21 mouse cellular contexts compared by ENCODE assay signal in genomic region chr19:31862512-31863249, GRCm38 (mm10). TPM values are rescaled to one million over a fixed set of nuclear protein-coding genes. Genes with fewer than 3 reads are reported as not detected.
DNase-seq lines count a peak whose midpoint lies in the region; ATAC-seq lines count a peak whose summit lies in the region.
"Had no signal": no experiment of that assay in that cellular context is flagged by ENCODE, and none has a peak within 500 bp of the region (broad histone marks: within the 10 kb centered on the region; RNA-seq: fewer than 3 reads in every experiment).

No protein-coding gene starts in this region.

- no peaks in the 10 kb centered on the region for H3K36me3 ChIP-seq in forebrain, embryonic 12.5 days (replicated peaks)
- H3K36me3 ChIP-seq: heart, embryonic 13.5 days; neural tube, embryonic 12.5 days had no signal

- ATAC-seq in forebrain, embryonic 12.5 days (ENCODE audit: low FRiP score), result peak; percentile 61; the same call in 1 of the 2 replicates
- no peak for ATAC-seq in activated CD4-positive, CD25-positive, alpha-beta regulatory T cell, adult 4 months
- ATAC-seq: midbrain, embryonic 16.5 days had no signal

- H3K27me3 ChIP-seq in forebrain, embryonic 12.5 days, result no peaks in the 10 kb centered on the region
- H3K27me3 ChIP-seq: heart, embryonic 13.5 days; neural tube, embryonic 12.5 days had no signal

- H3K9ac ChIP-seq in forebrain, embryonic 12.5 days, result no peak overlapping the region
- H3K9ac ChIP-seq: heart, embryonic 13.5 days; lung, embryonic 14.5 days; neural tube, embryonic 12.5 days had no signal

- no peaks in the 10 kb centered on the region for H3K4me1 ChIP-seq in forebrain, embryonic 12.5 days
- H3K4me1 ChIP-seq: heart, embryonic 13.5 days; neural tube, embryonic 12.5 days had no signal

- H3K27ac ChIP-seq in forebrain, embryonic 12.5 days, result no peak overlapping the region
- H3K27ac ChIP-seq: heart, embryonic 13.5 days; neural tube, embryonic 12.5 days had no signal

- WGBS in forebrain, embryonic 12.5 days, result 52% methylated on average over 6 of the region's 6 CpGs

- no peaks in the 10 kb centered on the region for H3K9me3 ChIP-seq in forebrain, embryonic 12.5 days
- H3K9me3 ChIP-seq: heart, embryonic 13.5 days; neural tube, embryonic 12.5 days had no signal

- H3K4me2 ChIP-seq in forebrain, embryonic 12.5 days, result no peak overlapping the region
- H3K4me2 ChIP-seq: heart, embryonic 13.5 days; lung, embryonic 14.5 days; neural tube, embryonic 12.5 days had no signal

- peak; percentile 14 to 44 for DNase-seq in kidney, adult 8-10 months
- no peak for DNase-seq in kidney, postnatal 4 days
- peak; percentile 59 for DNase-seq in CD4-positive, CD25-positive, alpha-beta regulatory T cell, adult 2 months (ENCODE audit: low read depth, low spot score)
- DNase-seq in kidney, postnatal 25 days, result peak; percentile 27 to 45
- no peak for DNase-seq in gastrocnemius, postnatal 10 days
- DNase-seq: adrenal gland, adult 2 months; cerebellum, postnatal 14 days; gastrocnemius, postnatal 14 days had no signal

- H3K4me3 ChIP-seq in forebrain, embryonic 12.5 days (replicated peaks), result no peak overlapping the region
- H3K4me3 ChIP-seq: heart, embryonic 13.5 days; neural tube, embryonic 12.5 days had no signal

RNA-seq across cellular contexts. Expression of gene A1cf, which starts 5.9 kb away (rescaled TPM):
- not detected in 2 replicates for polyA plus RNA-seq in forebrain, embryonic 12.5 days (2016; fragmentation: Nextera tagmentation; extraction: Ambion mirVana)
- total RNA-seq in gastrocnemius, postnatal 10 days (2021), result not detected
- under 1 TPM in 1 of 2 experiments, not detected in 1; 0.13 TPM for polyA plus RNA-seq in activated CD4-positive, CD25-positive, alpha-beta regulatory T cell, adult 4 months (2017; shearing (Covaris generic))
- total RNA-seq: gastrocnemius, postnatal 14 days; layer of hippocampus, adult 18-20 months; left cerebral cortex, adult 8-10 months; megakaryocyte, adult 5-6 weeks had no signal
- polyA plus RNA-seq: embryonic facial prominence, embryonic 11.5 days; hindbrain, embryonic 11.5 days; limb, embryonic 14.5 days; lung, embryonic 14.5 days; midbrain, embryonic 16.5 days; neural tube, embryonic 12.5 days; stomach, embryonic 14.5 days had no signal

Comparison
In these comparisons a context has a peak if more than half of its experiments do, and no peak if none do; other contexts are left out.
1. DNase-seq: peak in kidney, adult 8-10 months (2 of 2), CD4-positive, CD25-positive, alpha-beta regulatory T cell, adult 2 months (single experiment) and kidney, postnatal 25 days (2 of 2); none in kidney, postnatal 4 days (0 of 2) and gastrocnemius, postnatal 10 days (single experiment).